ENCODE assay signal across 17 mouse cellular contexts in genomic region chr11:62668986-62669385, GRCm38 (mm10).
"Had no signal": no experiment of that assay in that cellular context is flagged by ENCODE, and none has a peak within 500 bp of the region (broad histone marks: within the 10 kb centered on the region; RNA-seq: fewer than 3 reads in every experiment).

No protein-coding gene starts in this region.

- H3K4me1 ChIP-seq: liver, embryonic 13.5 days; liver, embryonic 15.5 days; lung, embryonic 15.5 days; midbrain, embryonic 15.5 days; neural tube, embryonic 13.5 days had no signal

- ATAC-seq: liver, postnatal 0 days; midbrain, embryonic 15.5 days had no signal

- H3K36me3 ChIP-seq: liver, embryonic 13.5 days; lung, embryonic 15.5 days; midbrain, embryonic 15.5 days; neural tube, embryonic 15.5 days had no signal

- H3K27ac ChIP-seq: liver, embryonic 13.5 days; liver, embryonic 15.5 days; lung, embryonic 15.5 days; macrophage; midbrain, embryonic 12.5 days; midbrain, embryonic 15.5 days; neural tube, embryonic 13.5 days; neural tube, embryonic 15.5 days had no signal

- H3K4me3 ChIP-seq: liver, embryonic 13.5 days; liver, embryonic 15.5 days; lung, embryonic 15.5 days; midbrain, embryonic 12.5 days; midbrain, embryonic 15.5 days; neural tube, embryonic 13.5 days; neural tube, embryonic 15.5 days had no signal

- DNase-seq: liver, embryonic 13.5 days; liver, postnatal 0 days; lung, adult 2 months; lung, postnatal 14 days; lung, postnatal 36 days; right cerebral cortex, postnatal 14 days; thymus, adult 18-20 months; thymus, postnatal 14 days; thymus, postnatal 36 days had no signal

- H3K9me3 ChIP-seq: liver, embryonic 13.5 days; liver, embryonic 15.5 days; lung, embryonic 15.5 days; megakaryocyte, embryonic 14.5 days; midbrain, embryonic 12.5 days; midbrain, embryonic 15.5 days; neural tube, embryonic 13.5 days; neural tube, embryonic 15.5 days had no signal

- H3K4me2 ChIP-seq: liver, embryonic 13.5 days; liver, embryonic 15.5 days; lung, embryonic 15.5 days; midbrain, embryonic 12.5 days; midbrain, embryonic 15.5 days; neural tube, embryonic 13.5 days had no signal

- H3K9ac ChIP-seq: liver, embryonic 13.5 days; liver, embryonic 15.5 days; liver, postnatal 0 days; lung, embryonic 15.5 days; midbrain, embryonic 12.5 days; midbrain, embryonic 15.5 days; neural tube, embryonic 13.5 days; neural tube, embryonic 15.5 days had no signal

- H3K27me3 ChIP-seq: liver, embryonic 13.5 days; liver, embryonic 15.5 days; lung, embryonic 15.5 days; midbrain, embryonic 12.5 days; midbrain, embryonic 15.5 days; neural tube, embryonic 13.5 days; neural tube, embryonic 15.5 days had no signal
